ENCODE assay signal across 8 mouse cellular contexts in genomic region chr11:69800138-69800391, GRCm38 (mm10). TPM values are rescaled to one million over a fixed set of nuclear protein-coding genes. Genes with fewer than 3 reads are reported as not detected.
A peak's percentile ranks its signal among the peaks of the same experiment; 100 is the strongest.
DNase-seq lines count a peak whose midpoint lies in the region; ATAC-seq and TF ChIP-seq lines count a peak whose summit lies in the region.

No protein-coding gene starts in this region.

- H3K36me3 ChIP-seq in kidney, postnatal 0 days (ENCODE audit: insufficient read depth, low read length) = no peaks in the 10 kb centered on the region
- no peaks in the 10 kb centered on the region for H3K36me3 ChIP-seq in forebrain, embryonic 14.5 days (ENCODE audit: control insufficient read depth, insufficient read depth, low read length)
- H3K36me3 ChIP-seq in stomach, postnatal 0 days (ENCODE audit: control insufficient read depth, insufficient read depth, low read length) = no peaks in the 10 kb centered on the region

- no peak for ATAC-seq in kidney, postnatal 0 days (replicated peaks; ENCODE audit: low FRiP score, low read depth)
- ATAC-seq in forebrain, embryonic 14.5 days = peak; percentile 45
- no peak for ATAC-seq in stomach, postnatal 0 days (ENCODE audit: low FRiP score, low TSS enrichment)

- H3K9ac ChIP-seq in kidney, postnatal 0 days (ENCODE audit: low read depth, low read length) = peak overlapping the region; percentile 68; the same call in 1 of the 2 replicates
- peak overlapping the region; percentile 73 for H3K9ac ChIP-seq in forebrain, embryonic 14.5 days (ENCODE audit: low read length)
- no peak overlapping the region for H3K9ac ChIP-seq in stomach, postnatal 0 days (ENCODE audit: low read length)

- H3K4me1 ChIP-seq in kidney, postnatal 0 days (replicated peaks; ENCODE audit: insufficient read depth, low read length) = peaks cover 50% of the 10 kb centered on the region
- peaks cover 46% of the 10 kb centered on the region for H3K4me1 ChIP-seq in forebrain, embryonic 14.5 days (ENCODE audit: control insufficient read depth, insufficient read depth, low read length)
- peaks cover 4% of the 10 kb centered on the region for H3K4me1 ChIP-seq in stomach, postnatal 0 days (replicated peaks; ENCODE audit: control insufficient read depth, insufficient read depth)

- H3K4me2 ChIP-seq in kidney, postnatal 0 days (ENCODE audit: low read length) = peak overlapping the region; percentile 93
- peak overlapping the region; percentile 98 for H3K4me2 ChIP-seq in forebrain, embryonic 14.5 days (ENCODE audit: low read length)
- H3K4me2 ChIP-seq in stomach, postnatal 0 days (replicated peaks; ENCODE audit: low read depth) = peak overlapping the region; percentile 73

- no peak for DNase-seq in kidney, postnatal 0 days (ENCODE audit: low spot score)
- DNase-seq in kidney, adult 18-20 months = no peak
- DNase-seq in MN1 (ENCODE audit: low spot score) (peak; percentile 43), liver (peak; percentile 29)
- peak; percentile 77 for DNase-seq in forebrain, embryonic 14.5 days (ENCODE audit: low spot score)
- DNase-seq in stomach, postnatal 0 days (ENCODE audit: low spot score) = peak; percentile 31
- no peak for DNase-seq in cerebellum, adult 9-11 months
- no peak for DNase-seq in embryo, embryonic 9.5 days (ENCODE audit: extremely low spot score)

- TF ChIP-seq EP300 in stomach, postnatal 0 days (optimal IDR thresholded peaks at IDR 0.05) = no peak

- peak overlapping the region; percentile 47 for H3K4me3 ChIP-seq in kidney, postnatal 0 days (replicated peaks; ENCODE audit: low read depth, low read length)
- peak overlapping the region; percentile 56 for H3K4me3 ChIP-seq in forebrain, embryonic 14.5 days (ENCODE audit: low read depth, low read length)
- H3K4me3 ChIP-seq in stomach, postnatal 0 days (ENCODE audit: low read depth, low read length) = peak overlapping the region; percentile 44; the same call in 1 of the 2 replicates

- H3K27ac ChIP-seq in kidney, postnatal 0 days = no peak overlapping the region
- H3K27ac ChIP-seq in forebrain, embryonic 14.5 days (ENCODE audit: low read depth, low read length) = peak overlapping the region; percentile 88
- peak overlapping the region; percentile 24 for H3K27ac ChIP-seq in stomach, postnatal 0 days (replicated peaks)

- no peaks in the 10 kb centered on the region for H3K27me3 ChIP-seq in kidney, postnatal 0 days (ENCODE audit: insufficient read depth, low read length)
- H3K27me3 ChIP-seq in forebrain, embryonic 14.5 days (replicated peaks; ENCODE audit: control insufficient read depth, insufficient read depth, low read length) = peaks cover 15% of the 10 kb centered on the region
- H3K27me3 ChIP-seq in stomach, postnatal 0 days (ENCODE audit: control insufficient read depth, insufficient read depth, low read length) = no peaks in the 10 kb centered on the region

- 3% methylated on average over 11 of the region's 11 CpGs for WGBS in kidney, postnatal 0 days
- WGBS in forebrain, embryonic 14.5 days = under 1% methylated on average over 11 of the region's 11 CpGs
- WGBS in stomach, postnatal 0 days = 16% methylated on average over 11 of the region's 11 CpGs

- H3K9me3 ChIP-seq in kidney, postnatal 0 days (replicated peaks; ENCODE audit: low read length) = no peaks in the 10 kb centered on the region
- H3K9me3 ChIP-seq in forebrain, embryonic 14.5 days (replicated peaks; ENCODE audit: control insufficient read depth, low read length) = no peaks in the 10 kb centered on the region
- no peaks in the 10 kb centered on the region for H3K9me3 ChIP-seq in stomach, postnatal 0 days (ENCODE audit: control insufficient read depth, low read length)

- no peak for TF ChIP-seq CTCF in kidney, postnatal 0 days (IDR thresholded peaks at IDR 0.05; ENCODE audit: low read depth)
- no peak for TF ChIP-seq CTCF in stomach, postnatal 0 days (IDR thresholded peaks at IDR 0.05; ENCODE audit: low read depth)

RNA-seq across cellular contexts. Expression of gene Fgf11, which starts 1.6 kb away (rescaled TPM):
- 0.63 and 0.98 TPM in 2 replicates for polyA plus RNA-seq in kidney, postnatal 0 days (2015; fragmentation: Nextera tagmentation; extraction: Ambion mirVana)
- polyA plus RNA-seq in forebrain, embryonic 14.5 days (2014; fragmentation: Nextera tagmentation; extraction: Ambion mirVana) = 2.9 and 3.0 TPM in 2 replicates
- polyA plus RNA-seq in stomach, postnatal 0 days (2015; fragmentation: Nextera tagmentation; extraction: Ambion mirVana) = 0.67 and 0.90 TPM in 2 replicates

RNA-seq across cellular contexts. Expression of gene Chrnb1, which starts 4.3 kb away (rescaled TPM):
- 12.0 and 12.1 TPM in 2 replicates for polyA plus RNA-seq in kidney, postnatal 0 days (2015; fragmentation: Nextera tagmentation; extraction: Ambion mirVana)
- 0.68 and 1.4 TPM in 2 replicates for polyA plus RNA-seq in forebrain, embryonic 14.5 days (2014; fragmentation: Nextera tagmentation; extraction: Ambion mirVana)
- 4.3 and 5.0 TPM in 2 replicates for polyA plus RNA-seq in stomach, postnatal 0 days (2015; fragmentation: Nextera tagmentation; extraction: Ambion mirVana)

RNA-seq across cellular contexts. Expression of gene Tmem102, which starts 5.4 kb away (rescaled TPM):
- polyA plus RNA-seq in kidney, postnatal 0 days (2015; fragmentation: Nextera tagmentation; extraction: Ambion mirVana) = 22.9 and 23.0 TPM in 2 replicates
- polyA plus RNA-seq in forebrain, embryonic 14.5 days (2014; fragmentation: Nextera tagmentation; extraction: Ambion mirVana) = 0.15 and 0.52 TPM in 2 replicates
- 28.4 and 34.4 TPM in 2 replicates for polyA plus RNA-seq in stomach, postnatal 0 days (2015; fragmentation: Nextera tagmentation; extraction: Ambion mirVana)

RNA-seq across cellular contexts. Expression of gene Gm39566, which starts 15.0 kb away (rescaled TPM):
- not detected in 2 replicates for polyA plus RNA-seq in kidney, postnatal 0 days (2015; fragmentation: Nextera tagmentation; extraction: Ambion mirVana)
- not detected in 2 replicates for polyA plus RNA-seq in forebrain, embryonic 14.5 days (2014; fragmentation: Nextera tagmentation; extraction: Ambion mirVana)
- not detected in 2 replicates for polyA plus RNA-seq in stomach, postnatal 0 days (2015; fragmentation: Nextera tagmentation; extraction: Ambion mirVana)

RNA-seq across cellular contexts. Expression of gene Spem2, which starts 18.2 kb away (rescaled TPM):
- polyA plus RNA-seq in kidney, postnatal 0 days (2015; fragmentation: Nextera tagmentation; extraction: Ambion mirVana) = not detected in 2 replicates
- not detected in 2 replicates for polyA plus RNA-seq in forebrain, embryonic 14.5 days (2014; fragmentation: Nextera tagmentation; extraction: Ambion mirVana)
- polyA plus RNA-seq in stomach, postnatal 0 days (2015; fragmentation: Nextera tagmentation; extraction: Ambion mirVana) = not detected in 2 replicates

Comparison
In these comparisons a context has a peak if more than half of its experiments do, and no peak if none do; other contexts are left out.
1. DNase-seq: peak in MN1 (single experiment), forebrain, embryonic 14.5 days (single experiment), liver (single experiment) and stomach, postnatal 0 days (single experiment); none in kidney, postnatal 0 days (single experiment), kidney, adult 18-20 months (single experiment), cerebellum, adult 9-11 months (single experiment) and embryo, embryonic 9.5 days (single experiment).
2. RNA of gene Tmem102, which starts 5.4 kb away (polyA plus RNA-seq): 28.4 to 34.4 TPM in stomach, postnatal 0 days and 22.9 to 23.0 TPM in kidney, postnatal 0 days; 0.15 to 0.52 TPM in forebrain, embryonic 14.5 days; every median in the first group is over 10 times any median in the second.
3. Peak in every context shown above with its lines, with median percentiles within 50 percentile points of each other: H3K4me2 ChIP-seq and H3K4me3 ChIP-seq.